10 mouse cellular contexts compared by ENCODE assay signal in genomic region chr11:11952569-11952968, GRCm38 (mm10). TPM values are rescaled to one million over a fixed set of nuclear protein-coding genes. Genes with fewer than 3 reads are reported as not detected.
DNase-seq lines count a peak whose midpoint lies in the region; ATAC-seq and TF ChIP-seq lines count a peak whose summit lies in the region.
"Had no signal": no experiment of that assay in that cellular context is flagged by ENCODE, and none has a peak within 500 bp of the region (broad histone marks: within the 10 kb centered on the region; RNA-seq: fewer than 3 reads in every experiment).

No protein-coding gene starts in this region.

- H3K4me3 ChIP-seq in kidney, embryonic 14.5 days (ENCODE audit: low read length), result no peak overlapping the region
- H3K4me3 ChIP-seq in embryonic facial prominence, embryonic 14.5 days (ENCODE audit: low read depth, low read length), result no peak overlapping the region
- H3K4me3 ChIP-seq in intestine, postnatal 0 days (ENCODE audit: low read depth, low read length), result no peak overlapping the region
- no peak overlapping the region for H3K4me3 ChIP-seq in liver, embryonic 16.5 days (ENCODE audit: low read depth, low read length)
- no peak overlapping the region for H3K4me3 ChIP-seq in forebrain, embryonic 10.5 days
- no peak overlapping the region for H3K4me3 ChIP-seq in neural tube, embryonic 15.5 days (replicated peaks)
- H3K4me3 ChIP-seq: midbrain, embryonic 10.5 days had no signal

- no peaks in the 10 kb centered on the region for H3K27me3 ChIP-seq in kidney, embryonic 14.5 days (ENCODE audit: control insufficient read depth, insufficient read depth, low read length)
- no peaks in the 10 kb centered on the region for H3K27me3 ChIP-seq in embryonic facial prominence, embryonic 14.5 days (replicated peaks; ENCODE audit: control insufficient read depth, insufficient read depth, low read length)
- no peaks in the 10 kb centered on the region for H3K27me3 ChIP-seq in intestine, postnatal 0 days (replicated peaks; ENCODE audit: control insufficient read depth, insufficient read depth, low read length)
- no peaks in the 10 kb centered on the region for H3K27me3 ChIP-seq in liver, embryonic 16.5 days (ENCODE audit: control insufficient read depth, insufficient read depth, low read depth, low read length)
- peaks cover 13% of the 10 kb centered on the region; the same call in 1 of the 2 replicates for H3K27me3 ChIP-seq in forebrain, embryonic 10.5 days (ENCODE audit: poor library complexity, severe bottlenecking)
- no peaks in the 10 kb centered on the region for H3K27me3 ChIP-seq in neural tube, embryonic 15.5 days (replicated peaks)

- WGBS in kidney, embryonic 14.5 days, result 100% methylated on average over 1 of the region's 1 CpGs
- WGBS in embryonic facial prominence, embryonic 14.5 days, result 86% methylated on average over 1 of the region's 1 CpGs
- WGBS in intestine, postnatal 0 days, result 79% methylated on average over 1 of the region's 1 CpGs
- 50% methylated on average over 1 of the region's 1 CpGs for WGBS in liver, embryonic 16.5 days (ENCODE audit: insufficient replicate concordance)
- WGBS in forebrain, embryonic 10.5 days, result 100% methylated on average over 1 of the region's 1 CpGs
- 93% methylated on average over 1 of the region's 1 CpGs for WGBS in neural tube, embryonic 15.5 days

- H3K9ac ChIP-seq in kidney, embryonic 14.5 days (ENCODE audit: low read depth, low read length), result no peak overlapping the region
- H3K9ac ChIP-seq in embryonic facial prominence, embryonic 14.5 days (ENCODE audit: low read depth, low read length), result no peak overlapping the region
- H3K9ac ChIP-seq in intestine, postnatal 0 days (ENCODE audit: low read depth, low read length), result no peak overlapping the region
- H3K9ac ChIP-seq in liver, embryonic 16.5 days (ENCODE audit: low read depth, low read length), result no peak overlapping the region
- H3K9ac ChIP-seq in neural tube, embryonic 15.5 days (replicated peaks), result no peak overlapping the region

- ATAC-seq in kidney, embryonic 14.5 days (ENCODE audit: low FRiP score, low TSS enrichment), result no peak
- no peak for ATAC-seq in embryonic facial prominence, embryonic 14.5 days (ENCODE audit: low read depth)
- peak; percentile 34; the same call in 1 of the 2 replicates for ATAC-seq in intestine, postnatal 0 days
- ATAC-seq in liver, embryonic 16.5 days (ENCODE audit: low read depth), result peak; percentile 35; the same call in 1 of the 2 replicates
- ATAC-seq in neural tube, embryonic 15.5 days (ENCODE audit: low FRiP score), result no peak

- no peaks in the 10 kb centered on the region for H3K9me3 ChIP-seq in kidney, embryonic 14.5 days (ENCODE audit: control insufficient read depth, low read length)
- H3K9me3 ChIP-seq in embryonic facial prominence, embryonic 14.5 days (ENCODE audit: control insufficient read depth, low read length), result no peaks in the 10 kb centered on the region
- H3K9me3 ChIP-seq in intestine, postnatal 0 days (ENCODE audit: control insufficient read depth), result no peaks in the 10 kb centered on the region
- H3K9me3 ChIP-seq in liver, embryonic 16.5 days (replicated peaks; ENCODE audit: control insufficient read depth, low read length), result no peaks in the 10 kb centered on the region
- H3K9me3 ChIP-seq in forebrain, embryonic 10.5 days, result no peaks in the 10 kb centered on the region
- no peaks in the 10 kb centered on the region for H3K9me3 ChIP-seq in neural tube, embryonic 15.5 days (replicated peaks)
- H3K9me3 ChIP-seq: midbrain, embryonic 10.5 days had no signal

- TF ChIP-seq CTCF in intestine, postnatal 0 days (IDR thresholded peaks at IDR 0.05; ENCODE audit: low read depth), result no peak

- H3K36me3 ChIP-seq in kidney, embryonic 14.5 days (ENCODE audit: control insufficient read depth, insufficient read depth, low read length), result peaks cover 38% of the 10 kb centered on the region
- peaks cover 41% of the 10 kb centered on the region for H3K36me3 ChIP-seq in embryonic facial prominence, embryonic 14.5 days (ENCODE audit: control insufficient read depth, insufficient read depth, low read length)
- H3K36me3 ChIP-seq in intestine, postnatal 0 days (ENCODE audit: control insufficient read depth, insufficient read depth), result no peaks in the 10 kb centered on the region; the same call in none of the 2 replicates
- H3K36me3 ChIP-seq in liver, embryonic 16.5 days (ENCODE audit: control insufficient read depth, insufficient read depth), result no peaks in the 10 kb centered on the region
- H3K36me3 ChIP-seq in forebrain, embryonic 10.5 days (replicated peaks), result peaks cover 82% of the 10 kb centered on the region
- no peaks in the 10 kb centered on the region for H3K36me3 ChIP-seq in neural tube, embryonic 15.5 days

- H3K4me1 ChIP-seq in kidney, embryonic 14.5 days (ENCODE audit: control insufficient read depth, insufficient read depth, low read length), result peaks cover 15% of the 10 kb centered on the region; the same call in 1 of the 2 replicates
- peaks cover 62% of the 10 kb centered on the region for H3K4me1 ChIP-seq in embryonic facial prominence, embryonic 14.5 days (ENCODE audit: control insufficient read depth, insufficient read depth, low read length)
- peaks cover 8% of the 10 kb centered on the region for H3K4me1 ChIP-seq in intestine, postnatal 0 days (replicated peaks; ENCODE audit: control insufficient read depth, insufficient read depth, low read length)
- H3K4me1 ChIP-seq in liver, embryonic 16.5 days (ENCODE audit: control insufficient read depth, low read depth, low read length), result peaks cover 8% of the 10 kb centered on the region
- H3K4me1 ChIP-seq in forebrain, embryonic 10.5 days, result peaks cover 36% of the 10 kb centered on the region
- H3K4me1 ChIP-seq in neural tube, embryonic 15.5 days, result no peaks in the 10 kb centered on the region

- no peak for DNase-seq in kidney, postnatal 4 days
- no peak for DNase-seq in embryonic facial prominence, embryonic 14.5 days (ENCODE audit: low spot score)
- no peak for DNase-seq in forebrain, embryonic 10.5 days (ENCODE audit: extremely low spot score, low spot score)
- DNase-seq: cerebellum, adult 2 months; right cerebral cortex, adult 18-20 months had no signal

- H3K27ac ChIP-seq in kidney, embryonic 14.5 days (ENCODE audit: low read depth, low read length), result peak overlapping the region; percentile 3; the same call in 1 of the 2 replicates
- H3K27ac ChIP-seq in embryonic facial prominence, embryonic 14.5 days (replicated peaks; ENCODE audit: low read depth, low read length), result peak overlapping the region; percentile 92
- H3K27ac ChIP-seq in intestine, postnatal 0 days (ENCODE audit: low read depth, low read length), result no peak overlapping the region
- no peak overlapping the region for H3K27ac ChIP-seq in liver, embryonic 16.5 days (ENCODE audit: low read length)
- H3K27ac ChIP-seq in forebrain, embryonic 10.5 days, result no peak overlapping the region
- no peak overlapping the region; the same call in 1 of the 2 replicates for H3K27ac ChIP-seq in neural tube, embryonic 15.5 days (replicated peaks)
- H3K27ac ChIP-seq: midbrain, embryonic 10.5 days had no signal

- H3K4me2 ChIP-seq in kidney, embryonic 14.5 days (replicated peaks; ENCODE audit: low read depth, low read length), result no peak overlapping the region
- no peak overlapping the region for H3K4me2 ChIP-seq in embryonic facial prominence, embryonic 14.5 days (ENCODE audit: low read depth, low read length)
- no peak overlapping the region for H3K4me2 ChIP-seq in intestine, postnatal 0 days (replicated peaks; ENCODE audit: low read depth)
- no peak overlapping the region for H3K4me2 ChIP-seq in liver, embryonic 16.5 days (ENCODE audit: low read depth, low read length)
- H3K4me2 ChIP-seq in neural tube, embryonic 15.5 days, result no peak overlapping the region

RNA-seq across cellular contexts. Expression of gene Ddc, which starts 54.6 kb away (rescaled TPM):
- 7.1 and 8.4 TPM in 2 replicates for polyA plus RNA-seq in kidney, embryonic 14.5 days (2014; fragmentation: Nextera tagmentation; extraction: Ambion mirVana)
- 32.5 and 48.4 TPM in 2 replicates for polyA plus RNA-seq in embryonic facial prominence, embryonic 14.5 days (2014; fragmentation: Nextera tagmentation; extraction: Ambion mirVana)
- polyA plus RNA-seq in intestine, postnatal 0 days (2015; fragmentation: Nextera tagmentation; extraction: Ambion mirVana), result 19.2 and 20.9 TPM in 2 replicates
- 13.5 and 16.3 TPM in 2 replicates for polyA plus RNA-seq in liver, embryonic 16.5 days (2015; fragmentation: Nextera tagmentation; extraction: Ambion mirVana)
- polyA plus RNA-seq in forebrain, embryonic 10.5 days (2016; fragmentation: Nextera tagmentation; extraction: Ambion mirVana), result 5.1 and 6.0 TPM in 2 replicates
- polyA plus RNA-seq in neural tube, embryonic 15.5 days (2015; fragmentation: Nextera tagmentation; extraction: Ambion mirVana), result 4.7 and 5.5 TPM in 2 replicates

Comparison
In these comparisons a context has a peak if more than half of its experiments do, and no peak if none do; other contexts are left out.
1. ATAC-seq: peak in intestine, postnatal 0 days (single experiment) and liver, embryonic 16.5 days (single experiment); none in kidney, embryonic 14.5 days (single experiment), embryonic facial prominence, embryonic 14.5 days (single experiment) and neural tube, embryonic 15.5 days (single experiment).
2. H3K27ac ChIP-seq: peak in kidney, embryonic 14.5 days (single experiment) and embryonic facial prominence, embryonic 14.5 days (single experiment); none in intestine, postnatal 0 days (single experiment), liver, embryonic 16.5 days (single experiment), forebrain, embryonic 10.5 days (single experiment) and neural tube, embryonic 15.5 days (single experiment).